Comparison of ENCODE assay signal across 8 mouse cellular contexts in the genomic region with DNA sequence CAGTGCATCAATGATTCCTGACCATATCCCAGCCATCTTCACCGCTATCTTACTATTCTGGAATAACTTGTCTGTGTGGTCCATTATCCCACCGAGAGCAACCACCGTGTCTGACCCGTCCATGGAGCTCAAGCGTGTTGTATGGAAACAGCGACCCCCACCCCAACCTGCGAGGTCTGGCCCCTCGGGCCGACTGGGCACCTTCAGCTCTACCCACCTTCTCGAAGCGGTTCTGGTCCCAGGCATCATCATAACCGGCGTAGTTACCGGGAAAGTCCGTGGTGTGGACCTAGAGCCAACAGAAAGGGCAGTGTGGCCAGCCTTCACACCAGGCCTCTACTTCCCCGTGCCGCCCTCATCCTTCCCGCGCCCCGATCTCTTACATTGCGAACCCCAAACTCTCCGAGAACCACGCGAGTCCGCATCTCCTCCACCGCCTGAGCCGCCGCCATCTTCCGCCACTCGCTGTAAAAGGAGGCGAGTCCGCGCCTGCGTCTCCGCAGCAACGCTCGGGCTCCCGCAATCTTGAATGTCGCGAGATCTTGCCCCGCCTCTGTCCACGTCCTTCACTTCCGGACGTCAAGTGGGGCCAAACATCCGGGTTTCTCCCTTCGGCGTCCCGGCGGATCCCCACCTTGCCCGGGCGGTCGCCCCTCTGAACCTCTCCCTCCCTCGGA. TPM values are rescaled to one million over a fixed set of nuclear protein-coding genes. Genes with fewer than 3 reads are reported as not detected.
DNase-seq lines count a peak whose midpoint lies in the region; ATAC-seq lines count a peak whose summit lies in the region.

A gene (minus strand): TSS at position 543 of the 677 bp plus-strand sequence.
A gene (plus strand): TSS at position 569 of the 677 bp plus-strand sequence.

- H3K4me1 ChIP-seq in megakaryocyte, embryonic 14.5 days: peaks cover 70% of the 10 kb centered on the region

- peak; percentile 93 for ATAC-seq in common myeloid progenitor, adult 5-6 weeks (replicated peaks; ENCODE audit: low read depth, poor library complexity, severe bottlenecking)

- DNase-seq in ZHBTc4 (ENCODE audit: low read depth, low spot score): peak; percentile 97
- peak; percentile 86 to 91 for DNase-seq in gastrocnemius, adult 8-10 months (ENCODE audit: low spot score in 2 of 2)
- peak; percentile 81 for DNase-seq in hindlimb bud, embryonic 11.5 days (ENCODE audit: extremely low spot score, low read depth, low spot score)
- peak; percentile 92 to 94 for DNase-seq in left cerebral cortex, adult 8-10 months (ENCODE audit: low spot score in 2 of 2)
- peak; percentile 97 for DNase-seq in right cerebral cortex, postnatal 10 days (ENCODE audit: low spot score in 2 of 2)
- peak; percentile 92 for DNase-seq in urinary bladder, postnatal 25 days (ENCODE audit: low spot score)

- no peaks in the 10 kb centered on the region for H3K9me3 ChIP-seq in megakaryocyte, embryonic 14.5 days

- H3K27me3 ChIP-seq in megakaryocyte, embryonic 14.5 days (replicated peaks): no peaks in the 10 kb centered on the region

- peaks cover 82% of the 10 kb centered on the region for H3K36me3 ChIP-seq in megakaryocyte, embryonic 14.5 days (replicated peaks; ENCODE audit: low read length)

- peak within 1 kb of the TSS; percentile 100 for H3K4me3 ChIP-seq in megakaryocyte, embryonic 14.5 days (replicated peaks)

RNA-seq across cellular contexts. Expression of the first gene that starts in this region (rescaled TPM):
- 50.0 and 55.6 TPM in 2 replicates for total RNA-seq in common myeloid progenitor, adult 5-6 weeks (2017)
- total RNA-seq in gastrocnemius, adult 8-10 months (2022): 10 to 100 TPM; 12.9 to 20.4 (median 16.6) TPM
- total RNA-seq in left cerebral cortex, adult 8-10 months (2022): 10 to 100 TPM; 35.4 to 42.3 (median 40.2) TPM
- polyA plus RNA-seq in megakaryocyte, embryonic 14.5 days (2012; ENCODE audit: insufficient read depth, low replicate concordance): 10.9 TPM in 1 of 2 replicates, not detected in the other

RNA-seq across cellular contexts. Expression of the second gene that starts in this region (rescaled TPM):
- total RNA-seq in common myeloid progenitor, adult 5-6 weeks (2017): 26.5 and 32.6 TPM in 2 replicates
- 10 to 100 TPM; 56.2 to 75.3 (median 61.7) TPM for total RNA-seq in gastrocnemius, adult 8-10 months (2022)
- total RNA-seq in left cerebral cortex, adult 8-10 months (2022): 10 to 100 TPM; 72.8 to 90.6 (median 79.7) TPM
- 213 and 264 TPM in 2 replicates for polyA plus RNA-seq in megakaryocyte, embryonic 14.5 days (2012; ENCODE audit: insufficient read depth, low replicate concordance)

Comparison
In these comparisons a context has a peak if more than half of its experiments do, and no peak if none do; other contexts are left out.
1. Peak in every context shown above with its lines: DNase-seq, ATAC-seq and H3K4me3 ChIP-seq.